Mouse (Mus musculus) limb, embryonic 14.5 days (tissue): ENCODE measurements around the gene Top3b. TPM values are rescaled to one million over a fixed set of nuclear protein-coding genes. Genes with fewer than 3 reads are reported as not detected.

Source experiments
- ATAC-seq: fragments of 200-750 bp; cut with Nextera tagmentation; 2 replicates; pipeline ENCODE4 v1.8.0; 2017; ENCODE audit warnings: low read depth, moderate number of reproducible peaks, moderate TSS enrichment; ENCODE audit not compliant: low FRiP score
- DNase-seq: peaks from one replicate; pipeline ENCODE4 v3.0.0-alpha.2; 2015; ENCODE audit warnings: low spot score
- H3K27ac ChIP-seq: fragments of 300-500 bp; sonication (generic); replicated peaks from 2 replicates; pipeline ENCODE4 v1.5.1; 2014; ENCODE audit warnings: low read depth, mild to moderate bottlenecking, low read length, moderate library complexity, mixed read lengths
- H3K27me3 ChIP-seq: fragments of 300-500 bp; sonication (generic); 2 replicates; pipeline ENCODE4 v1.6.1; 2014; ENCODE audit warnings: low read length, mixed read lengths; ENCODE audit not compliant: control insufficient read depth, insufficient read depth
- H3K36me3 ChIP-seq: fragments of 300-500 bp; sonication (generic); 2 replicates; pipeline ENCODE4 v1.6.1; 2014; ENCODE audit warnings: mild to moderate bottlenecking, low read length, moderate library complexity, mixed read lengths; ENCODE audit not compliant: control insufficient read depth, insufficient read depth
- H3K4me1 ChIP-seq: fragments of 300-500 bp; sonication (generic); 2 replicates; pipeline ENCODE4 v1.6.1; 2014; ENCODE audit warnings: antibody characterized with exemption, low read length, mixed read lengths; ENCODE audit not compliant: control insufficient read depth, insufficient read depth
- H3K4me2 ChIP-seq: fragments of 300-500 bp; sonication (generic); replicated peaks from 2 replicates; pipeline ENCODE4 v1.6.1; 2014; ENCODE audit warnings: low read depth, mild to moderate bottlenecking, low read length, moderate library complexity; ENCODE audit not compliant: severe bottlenecking
- H3K4me3 ChIP-seq: fragments of 300-500 bp; sonication (generic); replicated peaks from 2 replicates; pipeline ENCODE4 v1.5.1; 2014; ENCODE audit warnings: low read length
- H3K9ac ChIP-seq: fragments of 300-500 bp; sonication (generic); 2 replicates; pipeline ENCODE4 v1.6.1; 2014; ENCODE audit warnings: mild to moderate bottlenecking, low read depth, low read length, moderate library complexity; ENCODE audit not compliant: severe bottlenecking
- H3K9me3 ChIP-seq: fragments of 300-500 bp; sonication (generic); 2 replicates; pipeline ENCODE4 v1.6.1; 2016; ENCODE audit warnings: low read length; ENCODE audit not compliant: control insufficient read depth
- POLR2A ChIP-seq: fragments of 200-500 bp; IDR thresholded peaks from 2 replicates; pipeline ENCODE4 v1.8.0; 2012; ENCODE audit warnings: inconsistent platforms, mild to moderate bottlenecking, moderate library complexity, borderline replicate concordance; ENCODE audit not compliant: insufficient read depth, insufficient read length; ENCODE audit errors: extremely low read depth
- WGBS: fragments of 180-500 bp; shearing (Covaris S2); extraction: QIAGEN DNeasy Blood & Tissue Kit; methylation state at CpG from one replicate; pipeline ENCODE4 v1.1.7; 2014; 5-methylcytosine and 5-hydroxymethylcytosine counted together
- polyA plus RNA-seq, 2 experiments: library from polyadenylated mRNA; depleted of rRNA in 1 of 2; stranded (reverse) in 1 of 2; unstranded in 1 of 2; fragments of >200 nt; fragmentation: Nextera tagmentation in 1 of 2; extraction: Ambion mirVana in 1 of 2; gene quantifications; 2 replicates each; pipeline versions ENCODE4 v1.2.1 to v1.2.3; 2012 to 2014

The Top3b gene
- polyA plus RNA-seq, 2 experiments: 71.5 to 120 TPM

DNA sequence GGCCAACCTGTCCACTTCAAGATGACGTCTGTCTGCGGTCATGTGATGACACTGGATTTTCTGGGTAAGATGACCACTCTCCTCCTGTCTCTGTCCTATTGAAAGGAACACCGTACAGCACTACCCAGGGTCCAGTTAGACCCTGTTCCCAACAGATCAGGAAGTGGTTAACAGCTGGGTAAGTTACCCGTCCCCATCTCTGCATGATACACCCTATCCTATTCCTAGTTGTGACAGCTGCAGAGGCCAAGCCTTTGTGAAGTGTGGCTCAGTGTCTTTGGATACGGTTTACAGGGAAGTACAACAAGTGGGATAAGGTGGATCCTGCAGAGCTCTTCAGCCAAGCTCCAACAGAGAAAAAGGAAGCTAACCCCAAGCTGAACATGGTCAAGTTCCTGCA is 8.5 kb downstream of the Top3b start:
- Histone ChIP-seq H3K4me3 (no peak overlapping the region), H3K9me3 (peaks cover 4% of the 10 kb centered on the region; the same call in 1 of the 2 replicates), H3K9ac (no peak overlapping the region), H3K27me3 (no peaks in the 10 kb centered on the region), H3K27ac (no peak overlapping the region), H3K36me3 (peaks cover 90% of the 10 kb centered on the region), H3K4me1 (no peaks in the 10 kb centered on the region), H3K4me2 (no peak overlapping the region)
- DNase-seq (no peak), ATAC-seq (peak; percentile 45; the same call in 1 of the 2 replicates)
- 86% methylated on average over 5 of the region's 5 CpGs for WGBS
- TF ChIP-seq POLR2A: no peak

- H3K27ac ChIP-seq: no peak overlapping the region
- no peaks in the 10 kb centered on the region for H3K4me1 ChIP-seq
- no peak for ATAC-seq
- no peak overlapping the region for H3K9ac ChIP-seq
- TF ChIP-seq POLR2A: no peak
- peaks cover 99% of the 10 kb centered on the region for H3K36me3 ChIP-seq
- no peaks in the 10 kb centered on the region for H3K27me3 ChIP-seq
- WGBS: 93% methylated on average over 1 of the region's 1 CpGs
- H3K4me3 ChIP-seq: no peak overlapping the region
- no peak overlapping the region for H3K4me2 ChIP-seq
- H3K9me3 ChIP-seq: no peaks in the 10 kb centered on the region
- no peak for DNase-seq
Measured at GRCm38 (mm10) chr16:16888341-16888740, 17.8 kb downstream of the Top3b start.

DNA sequence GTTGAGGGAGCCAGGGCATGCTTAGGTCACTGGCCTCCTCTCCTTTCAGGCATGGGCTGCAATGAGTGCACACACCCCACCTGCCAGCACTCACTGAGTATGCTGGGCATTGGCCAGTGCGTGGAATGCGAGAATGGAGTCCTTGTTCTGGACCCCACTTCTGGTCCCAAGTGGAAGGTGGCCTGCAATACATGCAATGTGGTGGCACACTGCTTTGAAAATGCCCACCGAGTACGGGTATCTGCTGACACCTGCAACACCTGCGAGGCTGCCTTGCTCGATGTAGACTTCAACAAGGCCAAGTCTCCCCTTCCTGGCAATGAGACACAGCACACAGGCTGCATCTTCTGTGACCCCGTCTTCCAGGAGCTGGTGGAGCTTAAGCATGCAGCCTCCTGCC is 21.8 kb downstream of the Top3b start:
- Histone ChIP-seq H3K9ac (no peak overlapping the region), H3K27me3 (no peaks in the 10 kb centered on the region), H3K36me3 (peaks cover 62% of the 10 kb centered on the region), H3K4me2 (no peak overlapping the region), H3K4me1 (peaks cover 3% of the 10 kb centered on the region; the same call in 1 of the 2 replicates), H3K27ac (no peak overlapping the region), H3K4me3 (no peak overlapping the region), H3K9me3 (no peaks in the 10 kb centered on the region)
- TF ChIP-seq POLR2A: no peak
- no peak for DNase-seq
- 93% methylated on average over 7 of the region's 7 CpGs for WGBS
- no peak for ATAC-seq

- H3K27ac ChIP-seq: 0 out of 2 replicates have a peak overlapping the region, but pooled peaks have one; percentile 35
- H3K4me2 ChIP-seq: no peak overlapping the region; the same call in 1 of the 2 replicates
- ATAC-seq (peak; percentile 45), DNase-seq (no peak)
- H3K9ac ChIP-seq: peak overlapping the region; percentile 69; the same call in 1 of the 2 replicates
- peaks cover 7% of the 10 kb centered on the region; the same call in 1 of the 2 replicates for H3K4me1 ChIP-seq
- no peaks in the 10 kb centered on the region for H3K9me3 ChIP-seq
- H3K4me3 ChIP-seq: no peak overlapping the region
- peaks cover 29% of the 10 kb centered on the region for H3K36me3 ChIP-seq
- H3K27me3 ChIP-seq: no peaks in the 10 kb centered on the region
- TF ChIP-seq POLR2A: no peak
- WGBS: 19% methylated on average over 4 of the region's 4 CpGs
Measured at GRCm38 (mm10) chr16:16896015-16896381, 25.5 kb downstream of the Top3b start.

DNA sequence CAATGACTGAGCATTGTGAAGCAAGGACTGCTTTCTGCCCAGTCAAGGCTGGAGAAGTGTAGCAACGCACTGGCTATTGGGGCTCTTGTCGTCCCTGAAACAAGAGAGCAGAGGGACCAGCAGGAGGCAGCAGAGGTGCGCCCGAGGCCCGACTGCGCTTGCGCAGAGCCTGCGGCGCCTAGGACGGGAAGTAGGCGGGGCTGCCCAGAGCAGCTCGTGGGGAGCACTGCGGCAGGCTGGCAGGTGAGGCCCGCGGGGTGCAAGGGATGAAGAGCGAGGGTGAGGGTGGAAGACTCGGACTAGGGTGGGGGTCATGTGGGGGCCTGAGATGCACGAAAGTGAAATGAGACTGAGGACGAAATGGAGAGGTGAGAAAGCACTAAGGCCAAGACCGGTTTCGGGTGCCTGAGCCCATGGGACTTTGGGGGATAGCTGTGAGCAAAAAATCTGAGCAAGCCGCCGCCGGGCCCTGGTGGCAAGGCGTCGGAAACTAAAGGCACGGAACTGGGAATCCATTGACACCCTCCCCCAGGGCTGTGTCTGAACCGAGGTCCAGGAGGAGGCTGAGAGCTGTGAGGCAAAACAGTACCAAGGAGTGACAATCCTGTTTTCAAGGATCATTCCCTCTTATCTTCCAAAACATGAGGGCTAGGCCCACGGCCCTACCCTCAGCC is 26.0 kb downstream of the Top3b start, which contains the start of gene Ppm1f:
Gene Ppm1f, plus strand, starts transcription at position 88 of the 674 bp plus-strand sequence.
- peak within 1 kb of the TSS; percentile 62 for H3K4me3 ChIP-seq
- peak within 1 kb of the TSS; percentile 56 for H3K27ac ChIP-seq
- WGBS: under 1% methylated on average over 29 of the region's 29 CpGs
- peaks cover 7% of the 10 kb centered on the region; the same call in 1 of the 2 replicates for H3K4me1 ChIP-seq
- ATAC-seq (peak; percentile 93), DNase-seq (peak; percentile 88)
- peak within 1 kb of the TSS; percentile 74 for H3K4me2 ChIP-seq
- peaks cover 26% of the 10 kb centered on the region for H3K36me3 ChIP-seq
- TF ChIP-seq POLR2A: peak; percentile 71; the same call in 1 of the 2 replicates
- no peaks in the 10 kb centered on the region for H3K9me3 ChIP-seq
- H3K27me3 ChIP-seq: no peaks in the 10 kb centered on the region
- peak within 1 kb of the TSS; percentile 69 for H3K9ac ChIP-seq
